Mouse (Mus musculus) CH12.LX (cell line): ENCODE data around the gene Sec63. TPM values are rescaled to one million over a fixed set of nuclear protein-coding genes. Genes with fewer than 3 reads are reported as not detected.

ENCODE experiments used
- DNase-seq: peaks from one replicate; pipeline ENCODE4 v3.0.0-alpha.2; 2013; ENCODE audit errors: extremely low read depth
- H3K27ac ChIP-seq: 2 replicates; pipeline ENCODE4 v1.5.1; 2012; ENCODE audit warnings: low read depth, mild to moderate bottlenecking, control low read depth, moderate library complexity; ENCODE audit not compliant: insufficient read depth
- H3K27me3 ChIP-seq: replicated peaks from 2 replicates; pipeline ENCODE3; 2012; ENCODE audit warnings: inconsistent platforms
- H3K36me3 ChIP-seq, 2 experiments: replicated peaks in 1 of 2; 2 replicates each; pipeline versions ENCODE3 to v1.6.1; 2012; ENCODE audit warnings: inconsistent platforms in 1 of 2, low read length in 1 of 2, mild to moderate bottlenecking in 1 of 2, mixed read lengths in 1 of 2, moderate library complexity in 1 of 2; ENCODE audit not compliant: control insufficient read depth in 1 of 2, insufficient read depth in 1 of 2
- H3K4me1 ChIP-seq, 2 experiments: 2 replicates each; pipeline ENCODE4 v1.6.1; 2012; ENCODE audit warnings: inconsistent platforms in 1 of 2, moderate library complexity in 1 of 2; ENCODE audit not compliant: insufficient read depth in 2 of 2, control insufficient read depth in 1 of 2
- H3K4me2 ChIP-seq: 2 replicates; pipeline ENCODE4 v1.6.1; 2012; ENCODE audit warnings: low read depth, mild to moderate bottlenecking, control low read depth; ENCODE audit not compliant: poor library complexity, insufficient read depth, severe bottlenecking
- H3K4me3 ChIP-seq, 3 experiments: fragments of 150-350 bp in 1 of 3; sonication (generic) in 1 of 3; replicated peaks in 1 of 3; 2 replicates each; pipeline versions ENCODE3 to v1.5.1; 2011 to 2012; ENCODE audit warnings: low read depth in 2 of 3, low read length in 2 of 3, mild to moderate bottlenecking in 2 of 3, moderate library complexity in 2 of 3, control low read depth in 1 of 3, improper control_type of control experiment in 1 of 3, inconsistent platforms in 1 of 3, mixed read lengths in 1 of 3; ENCODE audit not compliant: poor library complexity in 1 of 3
- H3K79me2 ChIP-seq: replicated peaks from 2 replicates; pipeline ENCODE4 v1.6.1; 2012; ENCODE audit warnings: mild to moderate bottlenecking, moderate library complexity; ENCODE audit not compliant: control insufficient read depth, poor library complexity, insufficient read depth, severe bottlenecking; ENCODE audit errors: extremely low read depth
- H3K9ac ChIP-seq: 2 replicates; pipeline ENCODE4 v1.6.1; 2012; ENCODE audit warnings: low read depth, mild to moderate bottlenecking, control low read depth, moderate library complexity; ENCODE audit not compliant: insufficient read depth
- H3K9me3 ChIP-seq: replicated peaks from 2 replicates; pipeline ENCODE3; 2012; ENCODE audit warnings: low read length, inconsistent platforms, mixed read lengths
- CTCF ChIP-seq, 2 experiments: IDR thresholded peaks in 1 of 2; conservative IDR thresholded peaks in 1 of 2; 2 replicates each; pipeline ENCODE4 v1.5.1; 2011 to 2012; ENCODE audit warnings: low read depth in 2 of 2, low read length in 2 of 2, improper control_type of control experiment in 1 of 2, inconsistent platforms in 1 of 2, mild to moderate bottlenecking in 1 of 2, moderate library complexity in 1 of 2
- E2F4 ChIP-seq: IDR thresholded peaks from 2 replicates; pipeline ENCODE4 v1.6.1; 2011; ENCODE audit warnings: low read depth, low read length, improper control_type of control experiment; ENCODE audit not compliant: insufficient replicate concordance
- ELF1 ChIP-seq: IDR thresholded peaks from 2 replicates; pipeline ENCODE4 v1.6.1; 2014; ENCODE audit warnings: low read depth, mild to moderate bottlenecking, inconsistent platforms, low read length, improper control_type of control experiment
- EP300 ChIP-seq: IDR thresholded peaks from 2 replicates; pipeline ENCODE4 v1.6.1; 2011; ENCODE audit warnings: low read length, improper control_type of control experiment
- ETS1 ChIP-seq: conservative IDR thresholded peaks from 2 replicates; pipeline ENCODE4 v1.6.1; 2012; ENCODE audit warnings: low read depth, mild to moderate bottlenecking, inconsistent platforms, low read length, improper control_type of control experiment, moderate library complexity
- GABPA ChIP-seq: IDR thresholded peaks from 2 replicates; pipeline ENCODE4 v1.6.1; 2012; ENCODE audit warnings: low read depth, low read length, improper control_type of control experiment, inconsistent platforms; ENCODE audit not compliant: insufficient replicate concordance
- IRF4 ChIP-seq: IDR thresholded peaks from 2 replicates; pipeline ENCODE4 v1.6.1; 2014; ENCODE audit warnings: low read depth, mild to moderate bottlenecking, inconsistent platforms, low read length, improper control_type of control experiment
- JUND ChIP-seq: conservative IDR thresholded peaks from 2 replicates; pipeline ENCODE4 v1.6.1; 2011; ENCODE audit warnings: low read depth, low read length, improper control_type of control experiment
- KAT2A ChIP-seq: IDR thresholded peaks from 2 replicates; pipeline ENCODE4 v1.6.1; 2012; ENCODE audit warnings: low read length, improper control_type of control experiment, inconsistent platforms; ENCODE audit not compliant: insufficient replicate concordance
- MAX ChIP-seq: IDR thresholded peaks from 2 replicates; pipeline ENCODE4 v1.6.1; 2011; ENCODE audit warnings: low read length, improper control_type of control experiment
- MAZ ChIP-seq: IDR thresholded peaks from 2 replicates; pipeline ENCODE4 v1.6.1; 2012; ENCODE audit warnings: low read depth, mild to moderate bottlenecking, inconsistent platforms, low read length, improper control_type of control experiment, moderate library complexity
- MEF2A ChIP-seq: IDR thresholded peaks from 2 replicates; pipeline ENCODE4 v1.6.1; 2014; ENCODE audit warnings: low read depth, mild to moderate bottlenecking, inconsistent platforms, low read length, improper control_type of control experiment, borderline replicate concordance
- MXI1 ChIP-seq: IDR thresholded peaks from 2 replicates; pipeline ENCODE4 v1.6.1; 2011; ENCODE audit warnings: mild to moderate bottlenecking, low read depth, low read length, improper control_type of control experiment
- MYC ChIP-seq: IDR thresholded peaks from 2 replicates; pipeline ENCODE4 v1.6.1; 2011; ENCODE audit warnings: low read depth, mild to moderate bottlenecking, improper control_type of control experiment, low read length
- NELFE ChIP-seq: IDR thresholded peaks from 2 replicates; pipeline ENCODE4 v1.6.1; 2011; ENCODE audit warnings: low read depth, low read length, improper control_type of control experiment
- NRF1 ChIP-seq: IDR thresholded peaks from 2 replicates; pipeline ENCODE4 v1.6.1; 2014; ENCODE audit warnings: low read depth, mild to moderate bottlenecking, inconsistent platforms, low read length, improper control_type of control experiment, moderate library complexity
- PAX5 ChIP-seq: IDR thresholded peaks from 2 replicates; pipeline ENCODE4 v1.6.1; 2012; ENCODE audit warnings: low read length, inconsistent platforms, mixed read lengths
- POLR2AphosphoS2 ChIP-seq: IDR thresholded peaks from 2 replicates; pipeline ENCODE4 v1.6.1; 2011; ENCODE audit warnings: low read depth, low read length, improper control_type of control experiment
- RAD21 ChIP-seq: IDR thresholded peaks from 2 replicates; pipeline ENCODE4 v1.6.1; 2011; ENCODE audit warnings: low read depth, mild to moderate bottlenecking, low read length, improper control_type of control experiment, moderate library complexity
- SIN3A ChIP-seq: IDR thresholded peaks from 2 replicates; pipeline ENCODE4 v1.6.1; 2012; ENCODE audit warnings: low read length, improper control_type of control experiment, inconsistent platforms
- TCF12 ChIP-seq: IDR thresholded peaks from 2 replicates; pipeline ENCODE4 v1.6.1; 2014; ENCODE audit warnings: low read depth, mild to moderate bottlenecking, inconsistent platforms, low read length, improper control_type of control experiment
- UBTF ChIP-seq: IDR thresholded peaks from 2 replicates; pipeline ENCODE4 v1.6.1; 2012; ENCODE audit warnings: low read depth, mild to moderate bottlenecking, inconsistent platforms, low read length, improper control_type of control experiment, moderate library complexity
- USF2 ChIP-seq: conservative IDR thresholded peaks from 2 replicates; pipeline ENCODE4 v1.6.1; 2011; ENCODE audit warnings: low read depth, low read length, improper control_type of control experiment
- ZC3H11A ChIP-seq: IDR thresholded peaks from 2 replicates; pipeline ENCODE4 v1.6.1; 2012; ENCODE audit warnings: low read depth, mild to moderate bottlenecking, inconsistent platforms, low read length, improper control_type of control experiment
- ZMIZ1 ChIP-seq: IDR thresholded peaks from 2 replicates; pipeline ENCODE4 v1.6.1; 2012; ENCODE audit warnings: low read depth, mild to moderate bottlenecking, inconsistent platforms, low read length, improper control_type of control experiment
- dilution Hi-C: fragments of 300-500 bp; cut with MboI; formaldehyde crosslinking; loops from 2 replicates; pipeline ENCODE4 v1.14.3; 2020; ENCODE audit warnings: low sequenced_read_pairs; ENCODE audit not compliant: extremely low pct_unique_long_range_greater_than_20kb, extremely low pct_ligation_motif_present
- in situ Hi-C: fragments of 300-500 bp; cut with MboI; formaldehyde crosslinking; loops from 3 replicates; pipeline ENCODE4 v1.14.3; 2019; ENCODE audit warnings: low sequenced_read_pairs, low pct_ligation_motif_present, low pct_unique_long_range_greater_than_20kb, mixed read lengths
- polyA plus RNA-seq: library from polyadenylated mRNA; unstranded; fragments of >175 nt; gene quantifications from 2 replicates; pipeline ENCODE4 v1.2.1, GENCODE M21; 2012; ENCODE audit warnings: low read depth; ENCODE audit not compliant: insufficient read length
- total RNA-seq, 2 experiments: library from RNA; depleted of rRNA; stranded (reverse); fragments of 300-350 nt in 1 of 2; fragments of >200 nt in 1 of 2; gene quantifications; 2 replicates each; pipeline ENCODE4 v1.2.3; 2012 to 2014

Gene Sec63
- total and polyA plus RNA-seq, 3 experiments: 20.5 to 74.9 (median 26.2) TPM

DNA sequence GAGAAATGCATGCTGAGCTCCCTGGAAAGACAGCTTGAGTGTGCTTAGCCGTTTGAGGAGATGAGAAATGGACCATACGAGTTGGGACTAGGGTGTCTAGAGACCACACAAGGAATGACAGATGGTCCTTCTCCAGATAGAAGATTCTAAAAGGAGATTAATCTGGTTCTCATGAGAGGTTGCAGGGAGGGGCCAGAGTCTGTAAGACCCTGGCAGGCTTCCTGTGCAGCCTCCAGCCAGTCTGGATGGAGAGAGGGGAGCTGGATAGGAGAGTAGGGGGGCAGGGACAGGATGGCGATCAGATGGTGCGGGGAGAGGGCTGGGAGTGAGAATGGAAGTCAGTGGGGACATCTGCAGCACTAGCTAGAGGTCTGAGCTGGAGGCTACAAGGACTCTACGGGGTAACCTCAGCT is 118.0 kb downstream of the Sec63 start:
- Histone ChIP-seq H3K79me2 (no peaks in the 10 kb centered on the region), H3K9ac (no peak overlapping the region), H3K9me3 (no peaks in the 10 kb centered on the region), H3K4me3 (no peak overlapping the region), H3K27me3 (no peaks in the 10 kb centered on the region), H3K36me3 (no peaks in the 10 kb centered on the region), H3K27ac (no peak overlapping the region), H3K4me1 (peaks cover 3 to 6% of the 10 kb centered on the region in 2 experiments; a peak in 1 of 4 replicates), H3K4me2 (no peak overlapping the region)
- dilution Hi-C loops: no loop called here
- in situ Hi-C loops: no loop called here
- DNase-seq: no peak
- no peak for TF ChIP-seq KAT2A
- no peak for TF ChIP-seq GABPA
- no peak for TF ChIP-seq SIN3A
- no peak for TF ChIP-seq MAZ
- TF ChIP-seq IRF4: no peak
- TF ChIP-seq PAX5: no peak
- no peak for TF ChIP-seq NRF1
- no peak for TF ChIP-seq UBTF
- no peak for TF ChIP-seq MEF2A
- TF ChIP-seq E2F4: no peak
- no peak for TF ChIP-seq POLR2AphosphoS2
- no peak for TF ChIP-seq CTCF (conservative IDR thresholded peaks at IDR 0.05 in 1 of 2, IDR thresholded peaks at IDR 0.05 in 1 of 2; ENCODE audit: low read depth in 2 of 2, low read length in 2 of 2)
- TF ChIP-seq MYC: no peak
- TF ChIP-seq USF2: no peak
- TF ChIP-seq EP300: no peak
- no peak for TF ChIP-seq ELF1

DNA sequence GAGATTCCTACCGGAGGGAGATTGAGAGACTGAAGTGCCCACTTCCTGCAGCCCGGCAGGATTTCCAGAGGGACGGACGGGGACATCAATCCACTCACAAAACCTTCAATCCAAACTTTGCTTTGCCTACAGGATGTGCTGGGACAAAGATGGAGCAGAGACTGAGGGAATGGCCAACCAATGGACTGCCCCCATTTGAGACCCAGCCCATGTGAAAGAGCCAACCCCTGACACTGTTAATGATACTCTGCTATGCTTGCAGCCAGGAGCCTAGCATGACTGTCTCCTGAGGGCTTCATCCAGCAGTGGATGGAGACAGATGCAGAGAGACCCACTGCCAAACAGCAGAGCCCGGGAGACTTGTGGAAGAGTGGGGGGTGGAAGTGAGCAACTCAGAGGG is 118.4 kb downstream of the Sec63 start:
- DNase-seq: no peak
- no peaks in the 10 kb centered on the region for H3K9me3 ChIP-seq
- no peak overlapping the region for H3K4me2 ChIP-seq
- peaks cover 0 to 3% of the 10 kb centered on the region in 2 experiments for H3K36me3 ChIP-seq
- H3K4me1 ChIP-seq: peaks cover 3 to 6% of the 10 kb centered on the region in 2 experiments; a peak in 1 of 4 replicates
- TF ChIP-seq POLR2AphosphoS2: no peak
- TF ChIP-seq MAX: no peak
- TF ChIP-seq TCF12: no peak
- TF ChIP-seq MXI1: no peak
- TF ChIP-seq JUND: no peak
- TF ChIP-seq ETS1: no peak
- no peak for TF ChIP-seq USF2
- TF ChIP-seq ZMIZ1: no peak
- TF ChIP-seq RAD21: no peak
- TF ChIP-seq E2F4: no peak
- TF ChIP-seq ZC3H11A: no peak
- TF ChIP-seq PAX5: no peak
- no peak for TF ChIP-seq CTCF (conservative IDR thresholded peaks at IDR 0.05 in 1 of 2, IDR thresholded peaks at IDR 0.05 in 1 of 2; ENCODE audit: low read depth in 2 of 2, low read length in 2 of 2)
- no peak for TF ChIP-seq NELFE
- no peak overlapping the region for H3K27ac ChIP-seq
- no peaks in the 10 kb centered on the region for H3K79me2 ChIP-seq
- H3K4me3 ChIP-seq: no peak overlapping the region
- dilution Hi-C loops: no loop called here
- in situ Hi-C loops: no loop called here
- no peak overlapping the region for H3K9ac ChIP-seq
- no peaks in the 10 kb centered on the region for H3K27me3 ChIP-seq
